Mouse (Mus musculus): ENCODE measurements at regions not wholly inside any gene's neighbourhood (a gene's known extent, or its start where the extent isn't known, plus 50 kb on each side); places are given as distances from the start of the nearest gene placed in this dataset.

GRCm38 (mm10) chr1:73535726-73536265, 520.1 kb upstream of the Tnp1 start:
- H3K36me3 ChIP-seq (ENCODE audit: control insufficient read depth in 1 of 2, insufficient read depth in 2 of 2, low read length in 2 of 2): no peaks in the 10 kb centered on the region
- DNase-seq (ENCODE audit: low read depth, low spot score): no peak

GRCm38 (mm10) chr1:73533526-73533925, 517.8 kb upstream of the Tnp1 start:
- no peak for DNase-seq (ENCODE audit: low read depth, low spot score)
- no peak overlapping the region for H3K9ac ChIP-seq (ENCODE audit: control insufficient read depth, low read depth, low read length, poor library complexity, severe bottlenecking)
- H3K4me1 ChIP-seq (ENCODE audit: control insufficient read depth in 1 of 2, insufficient read depth in 2 of 2, low read length in 2 of 2): no peaks in the 10 kb centered on the region
- H3K79me2 ChIP-seq (ENCODE audit: control insufficient read depth, insufficient read depth, low read length, poor library complexity): no peaks in the 10 kb centered on the region
- no peaks in the 10 kb centered on the region for H3K27me3 ChIP-seq (ENCODE audit: control insufficient read depth in 1 of 2, insufficient read depth in 2 of 2, low read length in 2 of 2)
- H3K27ac ChIP-seq (ENCODE audit: control insufficient read depth, low read depth, low read length): no peak overlapping the region
- H3K4me3 ChIP-seq (ENCODE audit: control insufficient read depth in 1 of 2, insufficient read depth in 1 of 2, low read depth in 2 of 2, low read length in 2 of 2): no peak overlapping the region
- TF ChIP-seq NELFE (IDR thresholded peaks at IDR 0.05; ENCODE audit: low read depth, low read length) (no peak), POLR2AphosphoS2 (IDR thresholded peaks at IDR 0.05; ENCODE audit: low read length) (no peak)
- H3K36me3 ChIP-seq (ENCODE audit: control insufficient read depth in 1 of 2, insufficient read depth in 2 of 2, low read length in 2 of 2): no peaks in the 10 kb centered on the region
- H3K9me3 ChIP-seq (replicated peaks; ENCODE audit: insufficient read depth, low read length): no peaks in the 10 kb centered on the region

More at GRCm38 (mm10) chr1:73535726-73536265, 520.1 kb upstream of the Tnp1 start:
- H3K9ac ChIP-seq (ENCODE audit: control insufficient read depth, low read depth, low read length, poor library complexity, severe bottlenecking): no peak overlapping the region
- H3K9me3 ChIP-seq (replicated peaks; ENCODE audit: insufficient read depth, low read length): no peaks in the 10 kb centered on the region
- TF ChIP-seq MXI1 (IDR thresholded peaks at IDR 0.05; ENCODE audit: low read depth, low read length): no peak
- no peak for TF ChIP-seq SMC3 (IDR thresholded peaks at IDR 0.05; ENCODE audit: low read depth, low read length)
- no peak for TF ChIP-seq POLR2AphosphoS5 (IDR thresholded peaks at IDR 0.05; ENCODE audit: borderline replicate concordance, low read depth, low read length)
- no peak for TF ChIP-seq USF1 (IDR thresholded peaks at IDR 0.05; ENCODE audit: low read depth, low read length)
- TF ChIP-seq CHD2 (IDR thresholded peaks at IDR 0.05; ENCODE audit: low read length): no peak
- H3K27ac ChIP-seq (ENCODE audit: control insufficient read depth, low read depth, low read length): no peak overlapping the region
- no peaks in the 10 kb centered on the region for H3K79me2 ChIP-seq (ENCODE audit: control insufficient read depth, insufficient read depth, low read length, poor library complexity)
- no peaks in the 10 kb centered on the region for H3K27me3 ChIP-seq (ENCODE audit: control insufficient read depth in 1 of 2, insufficient read depth in 2 of 2, low read length in 2 of 2)
- no peaks in the 10 kb centered on the region for H3K4me1 ChIP-seq (ENCODE audit: control insufficient read depth in 1 of 2, insufficient read depth in 2 of 2, low read length in 2 of 2)
- H3K4me3 ChIP-seq (ENCODE audit: control insufficient read depth in 1 of 2, insufficient read depth in 1 of 2, low read depth in 2 of 2, low read length in 2 of 2): no peak overlapping the region

- Histone ChIP-seq H3K4me3 (ENCODE audit: control insufficient read depth in 1 of 2, insufficient read depth in 1 of 2, low read depth in 2 of 2, low read length in 2 of 2) (no peak overlapping the region), H3K27me3 (ENCODE audit: control insufficient read depth in 1 of 2, insufficient read depth in 2 of 2, low read length in 2 of 2) (no peaks in the 10 kb centered on the region), H3K9ac (ENCODE audit: control insufficient read depth, low read depth, low read length, poor library complexity, severe bottlenecking) (no peak overlapping the region), H3K79me2 (ENCODE audit: control insufficient read depth, insufficient read depth, low read length, poor library complexity) (no peaks in the 10 kb centered on the region), H3K27ac (ENCODE audit: control insufficient read depth, low read depth, low read length) (no peak overlapping the region), H3K4me1 (ENCODE audit: control insufficient read depth in 1 of 2, insufficient read depth in 2 of 2, low read length in 2 of 2) (no peaks in the 10 kb centered on the region), H3K36me3 (ENCODE audit: control insufficient read depth in 1 of 2, insufficient read depth in 2 of 2, low read length in 2 of 2) (no peaks in the 10 kb centered on the region), H3K9me3 (replicated peaks; ENCODE audit: insufficient read depth, low read length) (no peaks in the 10 kb centered on the region)
- DNase-seq (ENCODE audit: low read depth, low spot score): no peak
- TF ChIP-seq ZKSCAN1 (IDR thresholded peaks at IDR 0.05; ENCODE audit: low read depth, low read length) (no peak), ZMIZ1 (IDR thresholded peaks at IDR 0.05; ENCODE audit: low read depth, low read length) (no peak), EP300 (IDR thresholded peaks at IDR 0.05; ENCODE audit: low read depth in 1 of 2, low read length in 2 of 2) (no peak), MAX (IDR thresholded peaks at IDR 0.05; ENCODE audit: low read length) (no peak), POLR2AphosphoS5 (IDR thresholded peaks at IDR 0.05; ENCODE audit: borderline replicate concordance, low read depth, low read length) (no peak), BHLHE40 (IDR thresholded peaks at IDR 0.05; ENCODE audit: borderline replicate concordance, low read depth, low read length) (no peak), UBTF (IDR thresholded peaks at IDR 0.05; ENCODE audit: borderline replicate concordance, insufficient read depth, low read depth, low read length) (no peak), TAL1 (IDR thresholded peaks at IDR 0.05; ENCODE audit: low read length) (no peak), SIN3A (IDR thresholded peaks at IDR 0.05; ENCODE audit: low read length) (no peak), USF2 (IDR thresholded peaks at IDR 0.05; ENCODE audit: borderline replicate concordance in 1 of 2, insufficient read depth in 1 of 2, low read depth in 1 of 2, low read length in 2 of 2) (no peak), MAZ (IDR thresholded peaks at IDR 0.05; ENCODE audit: low read depth, low read length) (no peak), TBP (IDR thresholded peaks at IDR 0.05; ENCODE audit: low read depth, low read length) (no peak), GATA1 (IDR thresholded peaks at IDR 0.05; ENCODE audit: low read depth, low read length) (no peak), MYC (IDR thresholded peaks at IDR 0.05; ENCODE audit: low read depth, low read length) (no peak), GABPA (IDR thresholded peaks at IDR 0.05; ENCODE audit: low read depth, low read length) (no peak), RAD21 (IDR thresholded peaks at IDR 0.05; ENCODE audit: low read depth, low read length) (no peak)
Measured at GRCm38 (mm10) chr1:73532316-73532715, 516.6 kb upstream of the Tnp1 start.
